Mouse (Mus musculus) left cerebral cortex, postnatal 36 days (tissue): ENCODE measurements around the gene Sdc3. TPM values are rescaled to one million over a fixed set of nuclear protein-coding genes. Genes with fewer than 3 reads are reported as not detected.
A peak's percentile ranks its signal among the peaks of the same experiment; 100 is the strongest.

Experiments used
- DNase-seq, 2 experiments: peaks; one replicate each; pipeline ENCODE4 v3.0.0; 2021 to 2022; ENCODE audit warnings: low spot score in 2 of 2, mixed read lengths in 1 of 2
- intact Hi-C: fragments of 180-260 bp; cut with DNase I; formaldehyde crosslinking; loops from one replicate; pipeline ENCODE4 v1.15.1; 2025
- total RNA-seq, 2 experiments: library from RNA; stranded (reverse); gene quantifications; 2 replicates each; pipeline ENCODE4 v1.2.3; 2021

The Sdc3 gene
- total RNA-seq, 2 experiments from 2014 or later, result 156 to 161 TPM

GRCm38 (mm10) chr4:130865901-130866371 lies 73.6 kb downstream of the Sdc3 start:
- intact Hi-C loops, result no loop called here
- DNase-seq, result peak; percentile 89 to 90

- DNase-seq, result no peak
- intact Hi-C loops, result no loop called here
These were observed 75.6 kb downstream of the Sdc3 start for GRCm38 (mm10) chr4:130867940-130868339.

GRCm38 (mm10) chr4:130868803-130869202 lies 76.5 kb downstream of the Sdc3 start:
- intact Hi-C loops, result no loop called here
- DNase-seq, result no peak

GRCm38 (mm10) chr4:130872414-130872813 lies 80.1 kb downstream of the Sdc3 start:
- DNase-seq, result no peak
- intact Hi-C loops, result no loop called here

GRCm38 (mm10) chr4:130873440-130873839 lies 81.1 kb downstream of the Sdc3 start:
- DNase-seq, result no peak
- intact Hi-C loops, result no loop called here

GRCm38 (mm10) chr4:130874601-130875000 lies 82.3 kb downstream of the Sdc3 start:
- intact Hi-C loops, result no loop called here
- DNase-seq, result no peak

Other genes starting within 250 kb of the Sdc3 start
- 10 to 100 TPM; 30.4 to 43.3 TPM for gene Nkain1, start 218.4 kb upstream of the Sdc3 start, total RNA-seq
- 100 to 1,000 TPM; 100 to 125 TPM for gene Pum1, start 129.2 kb upstream of the Sdc3 start, total RNA-seq
- 10 to 100 TPM; 33.3 to 38.6 TPM for gene Laptm5, start 120.6 kb downstream of the Sdc3 start, total RNA-seq
- gene Matn1, start 151.8 kb downstream of the Sdc3 start, total RNA-seq, result 1 to 10 TPM; 1.4 to 1.7 TPM